Mouse (Mus musculus) splenic B cell, adult 2 months (primary cell): ENCODE data around the gene Rpl36a-ps1.
"Not testable (repeated sequence)": the region's sequence is repeated elsewhere in the genome, so short reads cannot be mapped to it uniquely, and the experiment has no call there.

Source experiments
- DNase-seq: peaks from one replicate; pipeline ENCODE4 v3.0.0-alpha.2; 2011; ENCODE audit warnings: low read depth, low spot score
- H3K27me3 ChIP-seq: 2 replicates; pipeline ENCODE4 v1.6.1; 2012; ENCODE audit warnings: mild to moderate bottlenecking, low read length, moderate library complexity, mixed read lengths; ENCODE audit not compliant: control insufficient read depth, poor library complexity, insufficient read depth, severe bottlenecking
- H3K36me3 ChIP-seq: 2 replicates; pipeline ENCODE4 v1.6.1; 2012; ENCODE audit warnings: mild to moderate bottlenecking, low read length, moderate library complexity, mixed read lengths; ENCODE audit not compliant: control insufficient read depth, poor library complexity, insufficient read depth, severe bottlenecking

Rpl36a-ps1 gene

GRCm38 (mm10) chr14:98994218-98994617 is at the start of gene Rpl36a-ps1:
Gene Rpl36a-ps1 (minus strand): TSS chr14:98994318.
- DNase-seq = no peak
- no peaks in the 10 kb centered on the region for H3K27me3 ChIP-seq
- no peaks in the 10 kb centered on the region for H3K36me3 ChIP-seq

GRCm38 (mm10) chr14:99043499-99043898 is 49.4 kb upstream of the Rpl36a-ps1 start:
- Histone ChIP-seq H3K36me3 (no peaks in the 10 kb centered on the region; the same call in 1 of the 2 replicates), H3K27me3 (no peaks in the 10 kb centered on the region)
- no peak for DNase-seq

- no peaks in the 10 kb centered on the region for H3K27me3 ChIP-seq
- DNase-seq = peak; percentile 8
- peaks cover 2% of the 10 kb centered on the region; the same call in 1 of the 2 replicates for H3K36me3 ChIP-seq
Observed at GRCm38 (mm10) chr14:99041416-99041815, 47.3 kb upstream of the Rpl36a-ps1 start.

GRCm38 (mm10) chr14:99039308-99039707 is 45.2 kb upstream of the Rpl36a-ps1 start:
- not testable (repeated sequence) for H3K36me3 ChIP-seq, DNase-seq, H3K27me3 ChIP-seq

- peaks cover 6% of the 10 kb centered on the region; the same call in 1 of the 2 replicates for H3K36me3 ChIP-seq
- no peak for DNase-seq
Observed at GRCm38 (mm10) chr14:99037703-99038102, 43.6 kb upstream of the Rpl36a-ps1 start.

GRCm38 (mm10) chr14:99036039-99036438 is 41.9 kb upstream of the Rpl36a-ps1 start:
- no peak for DNase-seq
- H3K27me3 ChIP-seq = no peaks in the 10 kb centered on the region
- H3K36me3 ChIP-seq = peaks cover 6% of the 10 kb centered on the region; the same call in 1 of the 2 replicates

More at GRCm38 (mm10) chr14:99037703-99038102, 43.6 kb upstream of the Rpl36a-ps1 start:
- H3K27me3 ChIP-seq = no peaks in the 10 kb centered on the region

GRCm38 (mm10) chr14:99034851-99035250 is 40.7 kb upstream of the Rpl36a-ps1 start:
- not testable (repeated sequence) for H3K36me3 ChIP-seq, DNase-seq, H3K27me3 ChIP-seq

GRCm38 (mm10) chr14:99032596-99032995 is 38.5 kb upstream of the Rpl36a-ps1 start:
- H3K27me3 ChIP-seq = no peaks in the 10 kb centered on the region
- H3K36me3 ChIP-seq = peaks cover 4% of the 10 kb centered on the region; the same call in 1 of the 2 replicates
- no peak for DNase-seq

- DNase-seq = no peak
- Histone ChIP-seq H3K27me3 (no peaks in the 10 kb centered on the region), H3K36me3 (peaks cover 4% of the 10 kb centered on the region; the same call in 1 of the 2 replicates)
Observed at GRCm38 (mm10) chr14:99031337-99031873, 37.3 kb upstream of the Rpl36a-ps1 start.

- Histone ChIP-seq H3K27me3 (no peaks in the 10 kb centered on the region), H3K36me3 (peaks cover 4% of the 10 kb centered on the region; the same call in 1 of the 2 replicates)
- DNase-seq = no peak
Observed at GRCm38 (mm10) chr14:99029987-99030386, 35.9 kb upstream of the Rpl36a-ps1 start.

- DNase-seq = no peak
- Histone ChIP-seq H3K27me3 (no peaks in the 10 kb centered on the region), H3K36me3 (no peaks in the 10 kb centered on the region)
Observed at GRCm38 (mm10) chr14:99022346-99023086, 28.4 kb upstream of the Rpl36a-ps1 start.

GRCm38 (mm10) chr14:99019136-99019808 is 25.2 kb upstream of the Rpl36a-ps1 start:
- no peak for DNase-seq
- Histone ChIP-seq H3K27me3 (no peaks in the 10 kb centered on the region), H3K36me3 (no peaks in the 10 kb centered on the region)

GRCm38 (mm10) chr14:99018691-99019090 is 24.6 kb upstream of the Rpl36a-ps1 start:
- Histone ChIP-seq H3K27me3 (no peaks in the 10 kb centered on the region), H3K36me3 (no peaks in the 10 kb centered on the region)
- no peak for DNase-seq

GRCm38 (mm10) chr14:99010920-99011313 is 16.8 kb upstream of the Rpl36a-ps1 start:
- Histone ChIP-seq H3K27me3 (no peaks in the 10 kb centered on the region), H3K36me3 (no peaks in the 10 kb centered on the region)
- DNase-seq = no peak
